Mouse (Mus musculus) adrenal gland, postnatal 0 days (tissue): ENCODE measurements around the gene Faf1. TPM values are rescaled to one million over a fixed set of nuclear protein-coding genes. Genes with fewer than 3 reads are reported as not detected.

Experiments used
- polyA plus RNA-seq: library from polyadenylated mRNA; unstranded; fragments of >200 nt; fragmentation: Nextera tagmentation; extraction: Ambion mirVana; gene quantifications from 2 replicates; pipeline ENCODE4 v1.2.1, GENCODE M21; 2015

The Faf1 gene
- 20.1 and 22.4 TPM in 2 replicates for polyA plus RNA-seq

DNA sequence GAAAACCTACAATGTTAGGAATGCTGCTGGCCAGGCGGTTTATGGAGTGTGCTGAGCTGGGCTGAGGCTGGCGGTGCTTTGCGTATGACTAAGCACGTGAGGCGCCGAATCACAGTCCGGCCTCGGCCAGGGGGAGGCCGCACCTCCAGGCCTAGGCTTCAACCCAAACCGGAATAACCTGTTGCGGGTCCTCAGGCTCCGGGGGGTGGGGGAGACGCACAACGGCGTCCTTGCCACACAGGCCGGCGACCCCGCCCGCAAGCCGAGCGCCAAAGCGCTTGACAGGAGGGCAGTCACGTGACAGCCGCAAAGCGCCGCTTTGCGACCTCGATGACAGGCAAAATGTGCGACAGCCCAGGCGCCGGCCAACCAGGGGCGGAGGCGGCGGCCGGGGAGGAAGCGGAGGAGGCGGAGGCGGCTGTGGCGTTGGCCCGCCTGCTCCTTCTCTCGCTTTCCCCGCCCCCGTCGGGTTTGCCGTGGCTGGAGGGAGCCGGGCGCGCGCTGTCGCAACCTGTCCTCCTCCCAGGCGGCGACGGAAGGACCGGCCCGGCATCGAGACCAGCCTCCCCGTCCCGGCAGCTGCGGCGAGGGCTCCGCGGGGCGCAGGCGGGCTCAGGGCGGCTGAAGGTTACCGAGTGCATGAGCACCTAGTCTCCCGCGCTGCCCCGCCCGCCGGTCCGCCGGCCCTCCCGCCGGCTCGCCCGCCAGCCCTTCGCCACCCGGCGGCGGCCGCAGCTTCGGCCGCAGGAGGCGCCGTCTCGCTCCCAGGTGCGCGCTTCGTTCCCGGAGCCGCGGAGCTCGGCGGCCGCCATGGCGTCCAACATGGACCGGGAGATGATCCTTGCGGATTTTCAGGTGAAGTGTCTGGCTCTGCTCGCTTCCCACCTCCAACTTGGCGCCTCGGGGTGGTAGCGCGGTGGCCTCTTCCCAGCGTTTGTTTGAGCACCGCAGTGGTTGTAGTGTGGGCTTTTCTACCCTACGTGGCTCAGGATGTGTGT lies at the start of gene Faf1:
Gene Faf1 (plus strand): TSS at position 371 of the 998 bp plus-strand sequence.

DNA sequence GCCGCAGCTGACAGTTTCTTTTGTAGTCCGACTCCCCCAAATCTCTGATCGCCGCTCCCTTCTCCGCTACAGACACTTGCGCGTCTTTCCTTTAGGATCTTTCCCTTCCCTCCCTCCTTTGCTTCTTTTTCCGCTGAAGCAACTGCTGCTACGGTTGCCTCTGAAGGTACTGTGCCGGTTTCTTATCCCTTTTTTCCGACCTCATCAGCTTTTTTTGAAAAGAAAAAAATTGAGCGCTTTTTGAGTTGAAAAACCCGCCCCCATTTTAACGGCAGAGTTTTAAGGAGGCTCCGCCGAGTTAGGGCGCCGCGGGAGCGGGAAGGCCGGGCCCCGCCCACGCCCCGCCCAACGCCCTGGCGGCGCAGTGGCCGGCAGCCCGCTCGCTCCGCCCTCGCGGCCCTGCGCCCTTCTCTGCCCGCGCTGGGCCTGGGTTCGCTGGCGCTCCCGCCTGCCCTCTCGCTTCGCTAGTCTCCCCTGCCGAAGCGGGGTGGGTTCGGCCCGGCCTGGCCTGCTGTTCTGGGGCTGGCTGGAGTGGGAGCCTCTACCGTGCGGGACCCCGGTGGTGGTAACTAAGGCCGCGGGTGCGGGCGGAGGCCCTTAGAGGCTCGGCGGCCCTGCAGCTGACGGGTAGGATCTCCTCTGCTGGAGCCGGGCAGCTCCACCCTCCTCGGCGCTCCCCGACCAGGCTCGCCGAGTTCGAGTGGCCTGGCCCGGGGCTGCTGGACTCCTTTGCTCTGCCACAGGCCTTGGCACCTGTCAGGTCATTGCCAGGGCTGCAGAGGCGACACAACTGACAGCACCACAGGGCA lies 9.7 kb upstream of the Faf1 start, which contains the start of gene Cdkn2c:
Gene Cdkn2c (minus strand): TSS at position 729 of the 809 bp plus-strand sequence.

DNA sequence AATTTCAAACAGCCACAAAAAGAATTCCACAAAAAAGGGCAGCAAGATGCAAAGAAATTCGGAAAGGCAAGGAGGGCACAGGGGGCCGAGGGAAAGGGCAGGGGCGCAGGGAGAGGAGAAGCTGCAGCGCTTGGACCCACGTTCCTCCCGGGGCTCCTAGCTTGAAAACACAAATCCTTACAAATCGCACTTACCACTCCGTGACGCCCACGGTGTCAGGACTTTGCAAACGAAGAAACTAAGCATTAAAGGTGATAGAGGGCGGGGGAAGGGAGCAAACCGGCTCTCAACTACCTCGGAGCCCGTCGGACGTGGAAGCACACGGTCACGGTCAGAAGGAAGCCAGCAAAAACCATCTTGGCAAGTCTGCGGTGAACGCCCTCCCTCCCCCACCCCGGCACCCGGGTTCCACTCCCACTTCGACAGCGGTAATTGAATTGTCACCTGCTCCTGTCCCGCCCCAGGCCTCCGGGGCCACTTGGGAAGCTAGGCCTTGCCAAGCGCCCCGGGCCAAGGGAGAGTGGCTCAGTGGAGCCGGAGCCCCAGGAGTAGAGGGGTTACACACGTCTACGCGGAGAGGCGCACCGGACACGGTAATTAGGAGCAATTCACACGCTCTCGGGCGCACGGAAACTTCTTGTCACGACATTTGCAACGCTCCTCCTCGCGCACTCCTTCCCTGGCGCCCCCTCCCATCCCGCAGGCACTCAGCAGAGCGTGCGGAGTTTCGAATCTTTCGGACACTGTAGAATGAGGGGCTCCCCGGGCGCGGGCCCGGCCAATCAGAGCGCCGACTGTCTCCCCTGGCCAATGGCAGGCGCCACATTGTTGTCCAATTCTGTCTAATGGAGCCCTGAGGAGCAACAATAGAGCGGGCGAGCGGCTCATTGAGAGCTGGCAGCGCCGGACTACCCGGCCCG lies 301.0 kb downstream of the Faf1 start, which contains the start of gene Dmrta2:
Gene Dmrta2 (plus strand): TSS at position 906 of the 920 bp plus-strand sequence.

Other genes starting within 250 kb of the Faf1 start
- 57.3 and 76.5 TPM in 2 replicates for gene Rnf11, start 191.9 kb upstream of the Faf1 start, polyA plus RNA-seq
- gene 4930522H14Rik, start 145.3 kb upstream of the Faf1 start, polyA plus RNA-seq: not detected in 2 replicates
- 14.9 and 17.8 TPM in 2 replicates for gene Cdkn2c, start 9.4 kb upstream of the Faf1 start, polyA plus RNA-seq